Mouse (Mus musculus): ENCODE results near the gene Map3k20. TPM values are rescaled to one million over a fixed set of nuclear protein-coding genes. Genes with fewer than 3 reads are reported as not detected.

Gene Map3k20
- polyA plus RNA-seq, 1 experiment from 2014 or later: 7.5 TPM

Other genes with a start within 250 kb of the Map3k20 start
- gene Cdca7, start 190.5 kb downstream of the Map3k20 start, polyA plus RNA-seq (2015; fragmentation: Nextera tagmentation; extraction: Ambion mirVana): 45.1 and 45.5 TPM in 2 replicates